Mouse (Mus musculus) liver, postnatal 0 days (tissue): ENCODE results near the gene Gm9817.

Experiments
- CTCF ChIP-seq: sonication (generic); IDR thresholded peaks from 2 replicates; pipeline ENCODE4 v1.5.1; 2016; ENCODE audit warnings: antibody characterized with exemption, low read depth
- EP300 ChIP-seq: IDR thresholded peaks from 2 replicates; pipeline ENCODE4 v1.6.1; 2016; ENCODE audit warnings: antibody characterized with exemption, low read depth, mild to moderate bottlenecking

DNA sequence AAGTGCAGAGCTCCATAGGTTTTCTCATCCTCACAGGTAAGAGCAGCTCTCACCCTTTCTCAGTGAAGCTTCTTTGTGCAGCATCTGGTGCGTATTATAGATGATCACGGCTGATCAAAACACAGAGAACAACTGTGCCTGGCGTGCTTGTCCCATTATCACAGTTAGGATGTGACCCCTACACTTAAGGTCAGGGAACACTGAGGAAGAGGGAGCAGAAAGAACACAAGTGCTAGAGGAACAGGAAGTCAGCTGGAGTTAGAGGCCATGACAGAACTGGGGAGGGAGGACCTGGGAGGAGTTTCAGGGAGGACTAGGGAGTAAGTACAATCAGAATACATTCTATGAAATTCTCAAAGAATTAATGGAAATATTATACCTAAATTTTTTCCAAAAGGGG lies 35.0 kb upstream of the Gm9817 start:
- TF ChIP-seq CTCF, result no peak
- no peak for TF ChIP-seq EP300
